Mouse (Mus musculus): ENCODE results near the gene Tmed8.

GRCm38 (mm10) chr12:87195069-87195468 lies 5.2 kb downstream of the Tmed8 start:
- TF ChIP-seq TAL1 (IDR thresholded peaks at IDR 0.05; ENCODE audit: low read length), result no peak
- no peak for TF ChIP-seq GATA1 (IDR thresholded peaks at IDR 0.05; ENCODE audit: low read length)

Measured in erythroblast, embryonic 14.5 days (primary cell).